Mouse (Mus musculus) olfactory bulb, adult 2 months (tissue): ENCODE measurements around the gene Itpr2.

Experiments used
- CTCF ChIP-seq: fragments of 200-500 bp; IDR thresholded peaks from 2 replicates; pipeline ENCODE4 v1.5.1; 2012; ENCODE audit warnings: low read depth, mild to moderate bottlenecking, low read length, moderate library complexity; ENCODE audit not compliant: insufficient read depth
- POLR2A ChIP-seq: fragments of 200-500 bp; IDR thresholded peaks from 2 replicates; pipeline ENCODE4 v1.6.1; 2012; ENCODE audit warnings: mild to moderate bottlenecking, low read depth, low read length, moderate library complexity; ENCODE audit not compliant: insufficient read depth

DNA sequence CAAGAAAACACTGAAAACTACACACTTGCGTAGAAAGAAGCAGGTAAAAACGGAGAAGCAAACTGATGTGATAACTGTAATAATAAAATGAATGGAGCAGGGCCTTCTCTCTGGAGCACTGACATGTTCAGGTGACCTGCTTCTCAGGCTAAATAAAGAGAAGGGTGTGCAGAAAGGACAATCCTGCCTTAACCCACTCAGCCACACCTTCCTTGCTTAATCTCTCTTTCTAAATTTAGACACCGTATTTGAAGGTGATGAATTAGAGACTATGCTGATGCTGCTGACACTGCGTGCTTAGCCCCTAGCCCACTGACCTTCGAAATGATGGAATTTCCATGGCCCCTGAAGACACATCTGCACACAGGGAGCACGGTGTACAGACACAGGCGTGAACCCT, 164.8 kb downstream of the Itpr2 start:
- TF ChIP-seq CTCF = no peak
- no peak for TF ChIP-seq POLR2A
